Mouse (Mus musculus) c-Kit-positive CD71-positive TER-119-positive erythroid progenitor cells, embryonic 14.5 days (primary cell): ENCODE data around the gene Mpv17l2.
A peak's percentile ranks its signal among the peaks of the same experiment; 100 is the strongest.

ENCODE experiments used
- DNase-seq: peaks from one replicate; pipeline ENCODE4 v3.0.0-alpha.2; 2013; ENCODE audit warnings: low spot score

The Mpv17l2 gene

DNA sequence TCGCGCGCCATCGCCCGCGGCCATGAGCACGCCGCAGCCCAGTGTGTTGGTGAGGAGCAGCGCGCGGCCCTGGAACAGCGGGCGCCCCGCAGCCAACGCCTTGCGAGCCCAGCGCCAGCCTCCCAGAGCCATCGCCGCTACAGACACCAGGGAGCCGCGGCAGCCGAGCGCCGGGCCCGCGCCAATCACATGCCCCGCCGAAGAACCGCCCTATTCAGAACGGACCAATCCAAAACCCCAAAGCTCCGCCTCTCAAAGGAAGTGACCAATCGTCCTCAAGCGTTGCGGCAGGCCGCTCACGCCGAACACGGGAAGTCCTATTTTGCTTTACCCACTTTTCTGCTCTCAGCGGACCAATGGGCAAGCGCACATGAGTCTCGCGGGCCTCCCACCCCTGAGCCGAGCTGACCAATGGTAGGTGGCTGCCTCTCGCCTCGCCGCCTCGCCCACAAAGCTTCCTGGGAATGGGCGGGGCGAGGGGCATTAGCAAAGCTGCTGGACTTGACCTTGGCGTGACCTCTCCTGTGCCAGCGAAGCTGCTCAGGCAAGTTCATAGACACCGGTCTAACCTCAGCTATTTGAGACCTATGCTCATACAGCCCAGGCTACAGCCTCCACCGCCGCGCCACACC is at the start of gene Mpv17l2:
Gene Mpv17l2, minus strand, starts transcription at position 172 of the 632 bp plus-strand sequence.
- peak; percentile 99 for DNase-seq

- no peak for DNase-seq
Observed at GRCm38 (mm10) chr8:70808955-70809701, 48.4 kb upstream of the Mpv17l2 start.

GRCm38 (mm10) chr8:70808239-70808638 is 47.5 kb upstream of the Mpv17l2 start, which contains the start of gene Il12rb1:
Gene Il12rb1 (plus strand): TSS chr8:70808449.
- no peak for DNase-seq

- no peak for DNase-seq
Observed at GRCm38 (mm10) chr8:70807304-70807703, 46.6 kb upstream of the Mpv17l2 start.

DNA sequence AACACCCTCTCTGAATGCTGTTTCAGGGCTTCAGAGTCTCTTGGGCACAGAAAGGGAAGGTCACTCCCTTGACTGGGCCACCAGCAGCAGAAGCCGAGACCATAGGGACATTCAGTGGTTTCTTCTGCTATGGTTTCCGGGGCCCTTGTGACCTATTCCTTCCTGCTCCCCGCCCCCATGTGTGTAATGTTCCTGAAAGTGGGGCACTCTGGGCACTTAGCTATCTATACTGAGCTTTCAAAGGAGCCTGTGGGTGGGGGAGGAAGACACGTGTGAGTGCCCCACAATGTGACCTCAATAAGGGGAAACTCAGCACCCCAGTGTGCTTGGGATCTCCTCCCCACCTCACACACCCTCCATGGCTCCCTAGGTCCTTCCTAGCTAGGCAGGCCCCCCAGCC is 45.8 kb upstream of the Mpv17l2 start:
- DNase-seq, result no peak

DNA sequence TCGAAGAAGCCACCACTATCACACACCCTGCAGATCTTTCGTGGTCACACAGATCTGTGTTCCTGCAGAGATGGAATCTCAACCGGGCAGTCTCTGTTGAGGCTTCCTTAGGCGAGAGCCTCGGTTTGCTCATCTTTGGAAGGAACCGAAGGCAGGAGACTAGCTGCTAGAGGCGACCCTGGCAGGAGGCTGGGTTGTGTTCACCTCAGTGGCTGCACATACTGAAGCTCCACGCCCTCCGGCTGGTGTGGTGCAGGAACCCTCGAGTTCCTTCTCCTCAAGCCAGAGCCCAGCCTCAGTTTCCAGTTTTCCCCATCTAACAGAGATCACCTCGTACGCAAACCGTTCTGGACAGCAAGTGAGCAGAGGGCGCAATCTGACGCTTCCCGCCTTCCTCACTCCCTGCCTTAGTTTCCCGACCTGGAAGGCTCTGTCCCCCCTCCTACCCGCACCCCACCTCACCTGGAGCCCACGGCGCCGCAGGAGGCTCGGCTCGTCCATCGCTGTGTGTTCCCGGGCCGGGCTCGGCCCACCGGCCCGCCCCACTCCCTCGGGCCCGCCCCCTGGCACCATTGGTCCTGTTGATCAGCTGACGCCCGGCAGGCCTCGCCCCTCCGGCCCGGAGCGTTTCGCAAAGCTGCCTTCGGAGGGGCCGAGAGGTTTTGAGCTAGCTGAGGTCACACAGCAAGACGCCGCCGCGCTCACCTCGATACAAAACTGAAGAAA is 43.9 kb upstream of the Mpv17l2 start, which contains the start of gene Mast3:
Gene Mast3, minus strand, starts transcription at position 574 of the 726 bp plus-strand sequence.
- DNase-seq, result peak; percentile 75

- DNase-seq, result peak; percentile 45
Observed at GRCm38 (mm10) chr8:70803761-70804480, 43.2 kb upstream of the Mpv17l2 start.

DNA sequence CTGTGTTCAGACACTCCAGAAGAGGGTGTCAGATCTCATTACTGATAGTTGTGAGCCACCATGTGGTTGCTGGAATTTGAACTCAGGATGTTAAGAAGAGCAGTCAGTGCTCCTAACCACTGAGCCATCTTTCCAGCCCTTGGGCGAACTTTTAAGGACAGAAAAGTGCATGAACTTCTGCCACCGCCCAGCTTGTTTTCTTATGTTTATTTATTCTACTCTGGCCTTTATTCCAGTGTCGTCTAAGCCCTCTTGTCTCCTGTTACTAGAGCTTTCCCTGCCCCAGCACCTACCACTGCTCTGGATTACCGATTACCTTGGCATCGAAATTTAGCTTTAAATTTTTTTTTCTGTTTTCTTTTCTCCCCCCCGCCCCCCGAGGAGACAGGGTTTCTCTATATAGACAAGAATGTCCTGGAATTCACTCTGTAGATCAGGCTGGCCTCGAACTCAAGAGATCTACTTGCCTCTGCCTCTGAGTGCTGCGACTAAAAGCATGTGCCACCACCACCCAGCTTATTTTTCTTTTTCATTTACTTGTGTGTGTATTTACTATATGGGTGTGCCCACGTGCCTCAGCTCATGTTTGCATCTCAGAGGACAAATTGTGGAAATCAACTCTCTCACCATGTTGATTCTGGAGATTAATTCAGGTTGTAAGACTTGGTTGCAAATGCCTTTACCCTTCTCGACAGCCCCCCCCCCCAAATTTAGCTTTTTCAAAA is 42.2 kb upstream of the Mpv17l2 start:
- no peak for DNase-seq

DNA sequence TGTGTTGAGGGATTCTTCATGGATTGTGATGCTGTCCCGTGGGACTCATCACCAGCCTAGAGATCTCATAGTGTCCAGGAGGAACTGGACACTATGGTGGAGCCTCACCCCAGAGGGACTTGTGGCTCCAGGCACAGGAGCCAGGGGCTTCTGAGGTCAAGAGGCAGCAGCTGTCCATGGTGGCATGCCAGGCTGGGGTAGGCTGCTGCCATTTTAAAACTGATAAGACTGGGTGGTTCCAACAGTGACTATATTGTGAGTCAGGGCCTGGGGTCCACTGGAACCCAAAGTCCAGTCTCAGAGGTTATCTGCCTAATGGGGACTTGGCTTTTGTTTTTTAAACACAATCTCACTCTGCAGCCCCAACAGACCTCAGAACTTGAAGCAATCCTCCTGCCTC is 41.1 kb upstream of the Mpv17l2 start:
- no peak for DNase-seq

- DNase-seq, result no peak
Observed at GRCm38 (mm10) chr8:70801156-70801555, 40.4 kb upstream of the Mpv17l2 start.

- DNase-seq, result no peak
Observed at GRCm38 (mm10) chr8:70800648-70801047, 39.9 kb upstream of the Mpv17l2 start.

DNA sequence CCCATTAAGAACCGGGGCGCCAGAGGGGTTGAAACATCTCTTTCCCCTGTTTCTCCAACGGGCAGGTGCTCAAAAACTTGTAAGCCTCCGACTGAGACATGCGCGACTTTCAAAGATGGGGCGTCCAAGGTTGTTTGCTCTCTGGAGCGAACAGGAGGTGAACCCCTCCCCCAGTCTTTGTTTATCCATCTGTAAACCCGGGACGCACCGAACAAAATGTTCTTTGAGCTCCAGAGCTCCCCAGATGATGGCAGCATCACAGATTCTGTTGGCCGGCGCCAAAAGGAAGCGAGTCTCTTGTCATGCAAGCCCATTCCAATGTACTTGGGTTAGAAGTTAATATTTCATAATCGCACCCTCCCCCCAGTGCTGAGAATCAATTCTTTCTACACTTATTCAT is 37.5 kb upstream of the Mpv17l2 start:
- no peak for DNase-seq

DNA sequence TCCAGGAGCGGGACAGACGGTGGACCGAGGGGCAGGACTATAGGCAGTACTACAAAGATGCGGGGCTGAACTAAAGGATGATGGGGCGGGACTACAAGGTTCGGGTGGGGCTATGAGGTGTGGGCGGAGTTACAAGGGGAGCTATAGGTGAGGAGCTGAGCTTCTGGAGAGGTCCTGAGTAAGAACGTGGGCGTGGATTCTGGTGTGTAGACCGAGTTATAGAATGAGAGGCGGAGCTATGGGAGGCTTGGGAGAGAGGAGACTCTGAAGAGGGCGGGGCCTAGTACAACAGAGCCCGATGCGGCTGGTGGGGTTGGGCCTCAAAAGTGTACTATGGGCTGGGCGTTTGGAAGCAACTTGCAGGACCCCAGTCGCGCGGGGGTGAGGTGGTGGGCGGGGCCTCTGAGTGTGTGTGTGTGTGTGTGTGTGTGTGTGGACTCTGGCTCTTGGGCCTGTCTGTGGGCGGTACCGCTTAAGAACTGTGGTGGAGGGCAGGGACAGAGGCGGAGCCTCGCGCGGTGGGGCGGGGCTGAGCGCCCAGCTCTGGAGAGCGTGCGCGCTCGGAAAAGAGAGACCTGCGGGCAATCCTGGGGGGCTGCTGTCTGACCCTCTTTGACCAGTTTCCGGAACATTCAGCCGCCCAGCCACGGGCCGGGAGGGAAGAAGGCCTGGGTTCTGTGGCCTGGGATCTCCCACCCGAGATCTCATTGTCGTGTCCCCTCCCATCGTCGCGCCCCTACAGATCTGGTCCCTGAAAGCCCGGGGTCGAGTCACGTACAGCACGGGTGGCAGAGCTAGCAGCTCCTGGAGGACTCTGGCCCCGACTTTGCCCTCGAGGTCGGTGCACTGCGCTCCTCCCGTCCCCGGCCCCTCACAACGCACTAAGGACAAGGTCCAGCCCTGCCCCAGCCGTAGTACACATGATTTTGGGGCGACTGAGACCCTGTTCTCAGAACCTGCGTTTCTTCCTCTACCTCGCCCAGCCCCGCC is 36.6 kb upstream of the Mpv17l2 start:
- DNase-seq, result peak; percentile 91

DNA sequence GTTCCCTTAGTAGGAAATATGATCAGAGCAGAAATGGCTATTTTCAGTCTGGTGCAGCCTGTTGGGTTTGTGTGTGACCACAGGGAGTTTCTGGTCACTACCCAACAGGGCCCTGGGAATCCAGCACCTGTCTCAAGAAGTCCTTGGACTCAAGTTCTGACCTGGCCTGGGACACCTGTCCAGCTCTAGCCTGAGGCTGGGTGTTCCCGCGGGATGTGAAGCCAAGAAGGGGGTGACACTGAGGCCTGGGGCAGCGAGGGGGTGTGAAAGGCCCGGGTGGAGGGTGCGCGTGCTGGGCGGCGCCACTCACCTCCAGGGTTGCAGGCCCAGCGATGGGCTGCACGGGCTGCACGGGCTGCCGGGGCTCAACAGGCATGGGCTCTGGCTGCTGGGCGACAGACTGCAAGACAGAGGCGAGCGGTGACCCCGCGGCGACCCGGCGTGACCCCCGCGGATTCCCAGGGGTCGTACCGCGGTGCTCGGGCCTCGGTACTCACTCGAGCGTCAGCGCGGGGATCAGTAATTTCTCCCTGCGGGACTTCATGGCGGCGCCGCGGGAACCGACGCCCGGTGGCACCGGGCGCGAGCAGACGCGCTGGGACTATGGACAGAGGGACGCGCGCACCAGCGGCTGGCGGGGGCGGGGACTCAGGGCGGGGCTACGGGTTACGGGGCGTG is 35.8 kb upstream of the Mpv17l2 start:
- DNase-seq, result no peak

- no peak for DNase-seq
Observed at GRCm38 (mm10) chr8:70795370-70795769, 34.6 kb upstream of the Mpv17l2 start.

DNA sequence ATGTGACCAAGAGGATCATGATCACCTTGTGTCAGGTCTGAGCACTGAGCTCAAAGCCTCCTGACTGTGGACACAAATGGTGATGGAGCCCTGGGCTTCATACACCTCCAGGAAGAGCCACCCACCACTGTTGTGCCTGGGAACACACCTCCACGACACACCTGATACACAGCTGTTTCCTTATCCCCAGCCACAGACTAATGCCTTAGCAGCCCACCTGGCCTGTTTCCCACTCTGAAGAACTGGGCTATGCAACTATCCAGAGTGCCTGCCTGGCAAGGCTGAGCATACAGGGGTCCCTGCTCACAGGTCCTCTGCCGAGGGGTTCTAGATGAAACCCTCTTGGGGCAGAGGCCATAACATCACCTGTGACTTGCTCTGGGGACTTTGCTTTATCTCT is 33.5 kb upstream of the Mpv17l2 start:
- no peak for DNase-seq

- DNase-seq, result peak; percentile 69
Observed at GRCm38 (mm10) chr8:70792700-70793099, 32.0 kb upstream of the Mpv17l2 start.

- peak; percentile 91 for DNase-seq
Observed at GRCm38 (mm10) chr8:70791975-70792691, 31.4 kb upstream of the Mpv17l2 start.

DNA sequence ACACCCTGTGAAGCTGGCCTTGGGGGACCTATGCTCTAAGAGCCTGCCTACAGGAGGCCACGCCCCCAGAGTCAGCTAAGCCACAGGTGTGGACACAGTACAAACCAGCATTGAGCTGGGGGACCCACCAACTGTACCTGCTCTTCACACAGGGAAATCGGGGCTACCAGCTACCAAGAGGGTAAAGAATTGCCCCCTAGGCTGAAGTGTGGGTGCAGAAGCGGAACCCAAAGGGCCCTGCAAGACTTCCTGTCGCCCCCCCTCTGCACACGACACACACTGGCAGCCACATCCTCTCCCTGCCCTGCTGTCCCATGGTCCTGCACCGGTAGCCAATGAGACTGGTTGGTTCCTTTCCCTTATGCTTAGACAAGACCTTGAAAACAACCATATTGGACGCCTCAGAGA is 30.6 kb upstream of the Mpv17l2 start:
- DNase-seq, result no peak
